20 mouse cellular contexts compared by ENCODE assay signal in the genomic region with DNA sequence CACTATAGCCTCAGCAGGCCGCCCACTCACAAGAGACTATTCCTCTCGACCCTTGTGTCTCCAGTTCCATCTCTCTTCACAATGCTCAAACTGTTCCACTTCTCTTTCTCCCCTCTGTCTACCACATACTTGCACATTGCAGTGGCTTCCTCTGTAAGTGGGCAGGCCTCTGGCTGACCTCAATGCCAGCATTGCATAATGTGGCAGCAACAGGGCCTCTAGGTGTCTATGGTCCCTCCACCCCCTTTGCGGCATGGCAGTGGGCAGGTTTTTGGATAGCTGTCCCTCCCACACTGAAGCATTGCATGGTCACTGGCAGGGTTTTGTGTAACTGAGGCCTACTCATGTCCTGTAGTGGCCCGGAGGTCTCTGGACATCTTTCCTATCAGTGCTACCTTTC.
DNase-seq lines count a peak whose midpoint lies in the region; ATAC-seq lines count a peak whose summit lies in the region.
"Had no signal": no experiment of that assay in that cellular context is flagged by ENCODE, and none has a peak within 500 bp of the region (broad histone marks: within the 10 kb centered on the region; RNA-seq: fewer than 3 reads in every experiment).

No protein-coding gene starts in this region.

- H3K4me2 ChIP-seq in liver, embryonic 16.5 days (ENCODE audit: low read depth, low read length) = no peak overlapping the region
- H3K4me2 ChIP-seq: embryonic facial prominence, embryonic 13.5 days; forebrain, embryonic 13.5 days; heart, embryonic 12.5 days had no signal

- H3K36me3 ChIP-seq in liver, embryonic 16.5 days (ENCODE audit: control insufficient read depth, insufficient read depth) = no peaks in the 10 kb centered on the region
- H3K36me3 ChIP-seq: embryonic facial prominence, embryonic 13.5 days; G1E; heart, embryonic 12.5 days had no signal

- no peak for DNase-seq in liver
- DNase-seq in spleen, postnatal 4 days (ENCODE audit: low spot score in 2 of 2) = peak; percentile 14 to 59
- no peak for DNase-seq in spleen, postnatal 36 days (ENCODE audit: low spot score in 2 of 2)
- no peak for DNase-seq in embryo, embryonic 10.5 days (ENCODE audit: low spot score)
- no peak for DNase-seq in urinary bladder, postnatal 36 days (ENCODE audit: low spot score in 2 of 2)
- DNase-seq: adrenal gland, adult 8-10 months; adrenal gland, postnatal 36 days; B cell, adult 2 months; cerebellum, adult 2 months; cerebellum, postnatal 10 days; forebrain, postnatal 0 days; gastrocnemius, postnatal 14 days had no signal

- H3K27ac ChIP-seq in liver, embryonic 16.5 days (ENCODE audit: low read length) = no peak overlapping the region
- H3K27ac ChIP-seq: embryonic facial prominence, embryonic 13.5 days; forebrain, embryonic 13.5 days had no signal

- no peaks in the 10 kb centered on the region for H3K27me3 ChIP-seq in liver, embryonic 16.5 days (ENCODE audit: control insufficient read depth, insufficient read depth, low read depth, low read length)
- H3K27me3 ChIP-seq: embryonic facial prominence, embryonic 13.5 days; forebrain, embryonic 13.5 days; heart, embryonic 12.5 days had no signal

- H3K9ac ChIP-seq in liver, embryonic 16.5 days (ENCODE audit: low read depth, low read length) = no peak overlapping the region
- H3K9ac ChIP-seq: embryonic facial prominence, embryonic 13.5 days; forebrain, embryonic 13.5 days; forebrain, postnatal 0 days; heart, embryonic 12.5 days had no signal

- H3K9me3 ChIP-seq in liver, embryonic 16.5 days (replicated peaks; ENCODE audit: control insufficient read depth, low read length) = no peaks in the 10 kb centered on the region
- H3K9me3 ChIP-seq: embryonic facial prominence, embryonic 13.5 days; forebrain, embryonic 13.5 days; heart, embryonic 12.5 days had no signal

- H3K4me3 ChIP-seq in liver, embryonic 16.5 days (ENCODE audit: low read depth, low read length) = no peak overlapping the region
- H3K4me3 ChIP-seq: embryonic facial prominence, embryonic 13.5 days; forebrain, embryonic 13.5 days; heart, embryonic 12.5 days had no signal

- 78% methylated on average over 4 of the region's 4 CpGs for WGBS in liver, embryonic 16.5 days (ENCODE audit: insufficient replicate concordance)

- ATAC-seq in liver, embryonic 16.5 days (ENCODE audit: low read depth) = 0 out of 2 replicates have a peak, but pooled peaks have one; percentile 41
- peak; percentile 98 for ATAC-seq in granulocyte monocyte progenitor cell, adult 5-6 weeks (replicated peaks; ENCODE audit: poor library complexity, severe bottlenecking)
- ATAC-seq: CD4-positive, CD25-positive, alpha-beta regulatory T cell, adult 4 months; forebrain, embryonic 13.5 days; forebrain, postnatal 0 days; hindbrain, embryonic 16.5 days had no signal

- no peaks in the 10 kb centered on the region for H3K4me1 ChIP-seq in liver, embryonic 16.5 days (ENCODE audit: control insufficient read depth, low read depth, low read length)
- H3K4me1 ChIP-seq: embryonic facial prominence, embryonic 13.5 days; forebrain, embryonic 13.5 days; heart, embryonic 12.5 days had no signal

Comparison
In these comparisons a context has a peak if more than half of its experiments do, and no peak if none do; other contexts are left out.
1. DNase-seq: peak in spleen, postnatal 4 days (2 of 2); none in liver (single experiment), spleen, postnatal 36 days (0 of 2), embryo, embryonic 10.5 days (single experiment) and urinary bladder, postnatal 36 days (0 of 2).